Mouse (Mus musculus) heart, adult 2 months (tissue): ENCODE measurements at regions not wholly inside any gene's neighbourhood (a gene's known extent, or its start where the extent isn't known, plus 50 kb on each side); places are given as distances from the start of the nearest gene placed in this dataset.

Experiments used
- DNase-seq, 2 experiments: peaks; one replicate each; pipeline ENCODE4 v3.0.0; 2021
- H3K27ac ChIP-seq: fragments of 200-600 bp; 2 replicates; pipeline ENCODE4 v1.8.1; 2022
- H3K27me3 ChIP-seq: fragments of 200-500 bp; 2 replicates; pipeline ENCODE4 v1.6.1; 2012; ENCODE audit warnings: mild to moderate bottlenecking, low read length, inconsistent platforms, mixed read lengths; ENCODE audit not compliant: control insufficient read depth, insufficient read depth
- H3K36me3 ChIP-seq: fragments of 200-500 bp; 2 replicates; pipeline ENCODE4 v1.6.1; 2012; ENCODE audit warnings: low read length, inconsistent platforms; ENCODE audit not compliant: control insufficient read depth, insufficient read depth
- H3K4me1 ChIP-seq: fragments of 200-500 bp; 2 replicates; pipeline ENCODE4 v1.6.1; 2011; ENCODE audit warnings: low read length; ENCODE audit not compliant: control insufficient read depth, insufficient read depth
- H3K4me3 ChIP-seq: fragments of 200-600 bp; 2 replicates; pipeline ENCODE4 v1.8.1; 2022
- H3K79me2 ChIP-seq: fragments of 200-500 bp; replicated peaks from 2 replicates; pipeline ENCODE4 v1.6.1; 2012; ENCODE audit warnings: mild to moderate bottlenecking, inconsistent platforms, low read length, moderate library complexity, mixed read lengths; ENCODE audit not compliant: control insufficient read depth, insufficient read depth
- H3K9ac ChIP-seq: fragments of 200-500 bp; 2 replicates; pipeline ENCODE4 v1.6.1; 2012; ENCODE audit warnings: low read depth, mild to moderate bottlenecking, control low read depth, inconsistent platforms, low read length, mixed read lengths
- CTCF ChIP-seq: fragments of 200-600 bp; IDR thresholded peaks from 2 replicates; pipeline ENCODE4 v1.8.1; 2022; ENCODE audit warnings: antibody characterized with exemption, mild to moderate bottlenecking, moderate library complexity
- EP300 ChIP-seq: fragments of 200-500 bp; IDR thresholded peaks from 2 replicates; pipeline ENCODE4 v1.6.1; 2011; ENCODE audit warnings: low read depth, low read length, control low read depth; ENCODE audit not compliant: insufficient read depth
- POLR2A ChIP-seq: fragments of 200-500 bp; IDR thresholded peaks from 2 replicates; pipeline ENCODE4 v1.6.1; 2011; ENCODE audit warnings: mild to moderate bottlenecking, low read depth, low read length, control low read depth; ENCODE audit not compliant: insufficient read depth
- WGBS: fragments of 180-500 bp; shearing (Covaris S2); methylation state at CpG from one replicate; pipeline ENCODE4 v1.1.7; 2018; 5-methylcytosine and 5-hydroxymethylcytosine counted together
- intact Hi-C: fragments of 180-260 bp; cut with DNase I; formaldehyde crosslinking; loops from one replicate; pipeline ENCODE4 v1.15.1; 2025

- 82% methylated on average over 3 of the region's 3 CpGs for WGBS
- Histone ChIP-seq H3K4me1 (peaks cover 6% of the 10 kb centered on the region), H3K27ac (no peak overlapping the region), H3K36me3 (no peaks in the 10 kb centered on the region), H3K27me3 (no peaks in the 10 kb centered on the region), H3K9ac (no peak overlapping the region), H3K79me2 (no peaks in the 10 kb centered on the region), H3K4me3 (no peak overlapping the region)
- no peak for TF ChIP-seq EP300
- no peak for TF ChIP-seq CTCF
- no peak for TF ChIP-seq POLR2A
- no peak for DNase-seq
- intact Hi-C loops, result no loop called here
Measured at GRCm38 (mm10) chr1:90668787-90669186, 66.0 kb downstream of the Cops8 start.

DNA sequence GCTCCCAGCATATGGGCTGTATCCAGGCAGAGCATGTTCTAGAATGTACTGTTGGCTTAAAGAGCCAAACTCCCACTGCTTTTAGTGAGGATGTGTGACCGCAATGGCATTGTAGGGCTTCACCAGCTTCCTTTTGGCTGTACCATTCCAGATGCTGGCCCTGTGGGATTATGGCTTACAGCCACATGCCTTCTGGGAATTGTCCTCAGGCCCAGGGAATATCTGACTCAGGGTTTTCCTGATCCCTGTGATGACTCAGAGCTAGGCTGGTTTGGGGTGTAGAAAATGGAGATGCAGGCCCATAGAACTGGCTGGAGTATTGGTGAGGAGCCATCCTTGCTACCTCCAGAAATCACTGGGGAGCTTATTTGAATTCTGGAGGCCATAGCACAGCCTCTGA is 66.5 kb downstream of the Cops8 start:
- Histone ChIP-seq H3K79me2 (no peaks in the 10 kb centered on the region), H3K27ac (no peak overlapping the region), H3K9ac (no peak overlapping the region), H3K4me3 (no peak overlapping the region), H3K4me1 (peaks cover 6% of the 10 kb centered on the region), H3K36me3 (no peaks in the 10 kb centered on the region), H3K27me3 (no peaks in the 10 kb centered on the region)
- WGBS, result 67% methylated on average over 1 of the region's 1 CpGs
- DNase-seq, result peak in 1 of 2 experiments; percentile 12
- intact Hi-C loops, result no loop called here
- TF ChIP-seq POLR2A, result no peak
- TF ChIP-seq EP300, result no peak
- TF ChIP-seq CTCF, result no peak

GRCm38 (mm10) chr1:90670346-90670745 is 67.6 kb downstream of the Cops8 start:
- Histone ChIP-seq H3K79me2 (no peaks in the 10 kb centered on the region), H3K36me3 (no peaks in the 10 kb centered on the region), H3K27me3 (no peaks in the 10 kb centered on the region), H3K27ac (no peak overlapping the region), H3K4me3 (no peak overlapping the region), H3K9ac (no peak overlapping the region), H3K4me1 (peaks cover 6% of the 10 kb centered on the region)
- peak in 1 of 2 experiments; percentile 21 for DNase-seq
- 57% methylated on average over 3 of the region's 3 CpGs for WGBS
- TF ChIP-seq CTCF (peak; percentile 19; the same call in 1 of the 2 replicates), POLR2A (no peak)
- intact Hi-C loops, result no loop called here

DNA sequence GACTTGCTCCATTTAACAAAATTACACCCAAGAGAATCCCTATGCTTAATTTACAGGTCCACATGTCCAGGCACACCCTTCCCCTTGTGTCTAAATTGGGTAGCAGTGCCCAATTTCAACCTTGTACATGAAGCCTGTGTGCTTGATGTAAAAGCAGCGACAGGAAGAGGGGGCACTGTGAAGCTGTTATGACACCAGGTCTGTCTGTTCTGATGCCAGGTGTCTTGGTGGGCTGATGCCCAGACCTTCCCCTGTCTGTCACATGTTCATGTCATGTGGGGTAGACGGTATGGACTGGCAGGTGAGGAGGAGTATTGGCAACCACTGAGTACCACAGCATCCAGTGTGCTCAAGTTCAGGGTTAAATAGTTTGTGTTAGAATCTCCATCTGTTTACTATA is 71.0 kb downstream of the Cops8 start:
- DNase-seq, result no peak
- intact Hi-C loops, result no loop called here
- Histone ChIP-seq H3K4me3 (no peak overlapping the region), H3K36me3 (no peaks in the 10 kb centered on the region), H3K9ac (no peak overlapping the region), H3K27ac (no peak overlapping the region), H3K4me1 (peaks cover 5% of the 10 kb centered on the region), H3K79me2 (no peaks in the 10 kb centered on the region), H3K27me3 (no peaks in the 10 kb centered on the region)
- 87% methylated on average over 2 of the region's 2 CpGs for WGBS
- TF ChIP-seq CTCF, result no peak
- TF ChIP-seq POLR2A, result no peak
- TF ChIP-seq EP300, result no peak

DNA sequence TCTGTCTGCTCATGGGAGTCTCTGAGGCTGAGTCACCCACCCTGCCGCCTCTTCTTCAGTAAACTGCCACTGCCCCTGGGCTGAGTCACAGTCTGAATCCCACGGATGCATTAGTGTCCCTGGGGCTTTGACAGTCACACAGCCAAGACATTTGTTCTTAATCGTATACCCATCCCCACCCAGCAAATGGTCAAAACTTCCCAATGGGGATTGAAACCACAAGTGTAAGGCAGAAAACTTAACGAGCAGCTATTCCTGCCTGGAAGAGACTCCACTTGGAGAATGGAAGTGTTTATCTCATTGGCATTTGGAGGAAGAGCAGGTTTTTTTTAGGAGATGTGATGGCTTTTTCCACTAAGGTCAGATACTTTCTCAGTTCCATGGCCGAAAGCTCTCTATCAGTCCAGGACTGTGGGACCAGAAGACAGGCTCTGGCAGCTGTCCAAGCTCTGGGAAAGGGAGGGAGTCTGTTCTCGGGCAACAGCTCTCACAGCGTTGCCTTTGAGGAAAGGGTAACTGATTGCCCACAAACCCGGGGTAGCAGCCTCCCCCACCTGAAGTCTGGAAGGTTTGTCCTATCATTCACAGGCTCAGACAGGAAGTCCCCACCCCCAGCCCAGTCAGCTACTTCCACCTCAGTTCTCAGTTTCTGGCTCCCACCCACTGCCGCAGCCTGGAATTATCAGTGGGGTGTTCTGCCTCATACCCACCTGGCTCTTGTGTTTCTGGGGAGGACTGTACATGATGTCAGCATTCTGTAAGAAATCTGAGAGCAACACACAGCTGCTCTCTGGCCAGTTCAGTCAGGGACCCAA is 73.6 kb downstream of the Cops8 start:
- no peak overlapping the region for H3K9ac ChIP-seq
- TF ChIP-seq CTCF, result no peak
- no peaks in the 10 kb centered on the region for H3K79me2 ChIP-seq
- intact Hi-C loops, result no loop called here
- H3K4me1 ChIP-seq, result peaks cover 3% of the 10 kb centered on the region
- no peak overlapping the region for H3K4me3 ChIP-seq
- 14% methylated on average over 9 of the region's 9 CpGs for WGBS
- no peaks in the 10 kb centered on the region for H3K36me3 ChIP-seq
- no peaks in the 10 kb centered on the region for H3K27me3 ChIP-seq
- 0 out of 2 replicates have a peak overlapping the region, but pooled peaks have one; percentile 19 for H3K27ac ChIP-seq
- peak; percentile 67 to 74 for DNase-seq

DNA sequence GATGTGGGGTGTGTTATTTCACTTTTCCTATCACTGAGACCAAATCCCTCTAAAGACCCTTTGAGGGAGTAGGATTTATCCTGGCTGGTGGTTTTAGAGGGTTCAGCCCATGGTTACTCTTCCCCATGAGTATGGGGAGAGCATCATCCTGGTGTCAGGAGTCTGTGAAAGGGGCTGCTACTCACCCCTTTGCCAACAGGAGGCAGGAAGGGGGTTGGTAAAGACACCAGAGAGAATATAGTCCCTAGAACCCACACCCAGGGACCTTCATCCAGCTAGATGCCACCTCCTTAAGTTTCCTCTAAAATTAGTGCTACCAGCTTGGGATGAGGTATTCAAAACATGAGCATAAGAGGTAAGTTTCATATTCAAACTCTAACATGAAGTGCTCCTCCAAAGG is 74.4 kb downstream of the Cops8 start:
- intact Hi-C loops, result no loop called here
- no peaks in the 10 kb centered on the region for H3K79me2 ChIP-seq

More for the DNA sequence above, 74.4 kb downstream of the Cops8 start:
- Histone ChIP-seq H3K27me3 (no peaks in the 10 kb centered on the region), H3K9ac (no peak overlapping the region), H3K4me1 (peaks cover 3% of the 10 kb centered on the region), H3K4me3 (no peak overlapping the region), H3K36me3 (no peaks in the 10 kb centered on the region), H3K27ac (no peak overlapping the region)
- TF ChIP-seq POLR2A (no peak), EP300 (no peak), CTCF (no peak)
- no peak for DNase-seq
